Mouse (Mus musculus) hindbrain, embryonic 14.5 days (tissue): Measurements from ENCODE around the gene Hs3st5. TPM values are rescaled to one million over a fixed set of nuclear protein-coding genes. Genes with fewer than 3 reads are reported as not detected.
A peak's percentile ranks its signal among the peaks of the same experiment; 100 is the strongest.

ENCODE experiments used
- ATAC-seq: fragments of 200-750 bp; cut with Nextera tagmentation; 2 replicates; pipeline ENCODE4 v1.8.0; 2017; ENCODE audit warnings: moderate number of reproducible peaks, mild to moderate bottlenecking, moderate TSS enrichment, moderate library complexity; ENCODE audit not compliant: low FRiP score
- DNase-seq: peaks from one replicate; pipeline ENCODE4 v3.0.0-alpha.2; 2015; ENCODE audit warnings: low spot score
- H3K27ac ChIP-seq: fragments of 300-500 bp; sonication (generic); 2 replicates; pipeline ENCODE4 v1.5.1; 2014; ENCODE audit warnings: mild to moderate bottlenecking, moderate library complexity
- H3K27me3 ChIP-seq: fragments of 300-500 bp; sonication (generic); 2 replicates; pipeline ENCODE4 v1.6.1; 2014; ENCODE audit warnings: mild to moderate bottlenecking, low read length, mixed read lengths; ENCODE audit not compliant: control insufficient read depth, insufficient read depth
- H3K36me3 ChIP-seq: fragments of 300-500 bp; sonication (generic); replicated peaks from 2 replicates; pipeline ENCODE4 v1.6.1; 2014; ENCODE audit not compliant: control insufficient read depth, insufficient read depth
- H3K4me1 ChIP-seq: fragments of 300-500 bp; sonication (generic); replicated peaks from 2 replicates; pipeline ENCODE4 v1.6.1; 2014; ENCODE audit warnings: antibody characterized with exemption, low read length, mixed read lengths; ENCODE audit not compliant: control insufficient read depth, insufficient read depth
- H3K4me2 ChIP-seq: fragments of 300-500 bp; sonication (generic); replicated peaks from 2 replicates; pipeline ENCODE4 v1.6.1; 2014; ENCODE audit warnings: mild to moderate bottlenecking, moderate library complexity
- H3K4me3 ChIP-seq: fragments of 300-500 bp; sonication (generic); replicated peaks from 2 replicates; pipeline ENCODE4 v1.5.1; 2014; ENCODE audit warnings: mild to moderate bottlenecking, low read length
- H3K9ac ChIP-seq: fragments of 300-500 bp; sonication (generic); 2 replicates; pipeline ENCODE4 v1.6.1; 2014
- H3K9me3 ChIP-seq: fragments of 300-500 bp; sonication (generic); 2 replicates; pipeline ENCODE4 v1.6.1; 2016; ENCODE audit warnings: low read length; ENCODE audit not compliant: control insufficient read depth
- WGBS: fragments of 180-500 bp; shearing (Covaris S2); extraction: QIAGEN DNeasy Blood & Tissue Kit; methylation state at CpG from one replicate; pipeline ENCODE4 v1.1.7; 2014; 5-methylcytosine and 5-hydroxymethylcytosine counted together
- polyA plus RNA-seq: library from polyadenylated mRNA; unstranded; fragments of >200 nt; fragmentation: Nextera tagmentation; extraction: Ambion mirVana; gene quantifications from 2 replicates; pipeline ENCODE4 v1.2.1, GENCODE M21; 2014

Hs3st5 gene
- polyA plus RNA-seq: 36.0 and 38.3 TPM in 2 replicates

DNA sequence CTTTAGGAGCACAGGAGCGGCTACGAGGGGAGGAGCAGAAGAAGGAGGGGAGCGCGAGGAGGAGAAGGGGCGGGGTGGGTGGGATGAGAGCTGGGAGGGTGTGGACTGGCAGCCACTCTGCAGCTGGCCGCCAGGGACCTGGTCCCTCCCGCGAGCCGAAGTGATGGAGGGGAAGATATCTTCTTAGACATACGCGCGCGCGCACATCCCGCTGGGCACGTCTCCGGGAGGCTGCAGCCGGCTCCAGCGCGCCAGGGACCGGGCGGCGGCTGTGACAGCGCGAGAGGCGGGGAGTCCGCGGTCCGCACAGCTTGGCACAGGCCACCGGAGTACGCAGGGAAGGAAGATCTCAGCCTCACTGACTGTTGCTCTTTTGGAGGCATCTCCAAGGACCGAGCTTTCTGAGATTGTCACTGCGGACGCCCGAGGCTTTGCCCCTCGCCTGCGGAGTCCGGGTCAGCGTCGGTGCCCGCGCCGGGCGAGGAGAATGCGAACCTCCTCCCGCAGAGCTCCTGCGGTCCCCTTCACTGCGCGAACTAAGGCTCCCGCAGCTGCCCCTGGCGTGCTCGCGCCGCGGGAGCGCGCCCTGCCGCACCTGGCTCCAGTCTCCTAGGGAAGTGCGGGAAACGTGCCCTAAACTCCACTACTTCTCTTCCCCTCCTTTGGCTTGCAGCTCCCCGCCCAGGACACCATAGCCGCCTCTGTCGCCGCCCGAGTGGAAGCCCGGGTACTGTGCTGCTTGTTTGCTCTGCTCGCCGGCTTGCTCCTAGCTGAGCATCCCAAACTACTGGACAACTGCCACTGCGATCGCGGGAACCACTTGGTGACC, at the start of gene Hs3st5:
Gene Hs3st5, plus strand, starts transcription at position 88 of the 829 bp plus-strand sequence.
- Histone ChIP-seq H3K4me3 (peak within 1 kb of the TSS; percentile 76), H3K4me2 (peak within 1 kb of the TSS; percentile 63), H3K9me3 (no peaks in the 10 kb centered on the region), H3K36me3 (no peaks in the 10 kb centered on the region), H3K27ac (peak within 1 kb of the TSS; percentile 87), H3K9ac (peak within 1 kb of the TSS; percentile 82), H3K4me1 (peaks cover 6% of the 10 kb centered on the region), H3K27me3 (no peaks in the 10 kb centered on the region)
- peak; percentile 92 for ATAC-seq
- DNase-seq: peak; percentile 74
- WGBS: under 1% methylated on average over 68 of the region's 71 CpGs

DNA sequence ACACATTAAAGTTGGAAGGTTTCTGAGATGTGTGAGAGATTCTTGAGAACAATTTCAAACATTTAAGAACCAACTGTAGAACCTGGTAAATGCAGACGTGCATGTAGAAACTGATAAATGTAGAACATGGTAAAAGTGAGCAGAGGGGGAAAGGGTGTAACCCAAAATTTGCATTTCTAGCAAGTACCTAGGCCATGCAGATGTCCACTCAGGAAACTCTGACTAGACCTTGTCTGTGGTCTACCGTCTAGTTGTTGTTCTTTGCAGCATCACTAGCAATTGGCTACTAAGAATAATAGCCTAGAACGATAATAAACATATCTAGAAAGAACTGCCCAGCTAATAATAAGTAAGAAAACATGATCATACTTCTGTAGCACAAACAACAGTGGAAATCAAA, 38.0 kb upstream of the Hs3st5 start:
- no peaks in the 10 kb centered on the region for H3K9me3 ChIP-seq
- no peak overlapping the region for H3K9ac ChIP-seq
- DNase-seq: no peak
- WGBS: 92% methylated on average over 3 of the region's 3 CpGs
- no peak overlapping the region for H3K4me3 ChIP-seq
- ATAC-seq: no peak
- H3K4me2 ChIP-seq: no peak overlapping the region
- H3K27me3 ChIP-seq: no peaks in the 10 kb centered on the region
- no peak overlapping the region for H3K27ac ChIP-seq
- H3K36me3 ChIP-seq: no peaks in the 10 kb centered on the region
- no peaks in the 10 kb centered on the region for H3K4me1 ChIP-seq

DNA sequence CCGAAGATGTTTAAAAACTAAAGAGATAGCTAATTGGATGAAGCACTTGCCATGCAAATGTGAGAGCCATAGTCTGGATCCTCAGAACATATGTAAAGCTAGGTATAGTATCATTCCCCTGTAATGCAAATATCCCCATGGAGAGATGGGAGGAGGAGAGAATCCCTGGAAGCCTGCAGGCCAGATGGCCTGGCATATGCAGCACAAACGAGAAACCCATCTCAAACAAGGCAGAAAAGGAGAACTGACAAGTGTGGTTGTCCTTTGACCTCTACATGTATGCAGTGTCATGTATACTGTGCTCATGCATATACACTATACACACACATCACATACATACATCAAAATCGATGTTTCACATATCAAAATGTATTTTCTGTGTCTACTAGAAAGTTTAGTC, 35.5 kb upstream of the Hs3st5 start:
- 65% methylated on average over 3 of the region's 3 CpGs for WGBS

DNA sequence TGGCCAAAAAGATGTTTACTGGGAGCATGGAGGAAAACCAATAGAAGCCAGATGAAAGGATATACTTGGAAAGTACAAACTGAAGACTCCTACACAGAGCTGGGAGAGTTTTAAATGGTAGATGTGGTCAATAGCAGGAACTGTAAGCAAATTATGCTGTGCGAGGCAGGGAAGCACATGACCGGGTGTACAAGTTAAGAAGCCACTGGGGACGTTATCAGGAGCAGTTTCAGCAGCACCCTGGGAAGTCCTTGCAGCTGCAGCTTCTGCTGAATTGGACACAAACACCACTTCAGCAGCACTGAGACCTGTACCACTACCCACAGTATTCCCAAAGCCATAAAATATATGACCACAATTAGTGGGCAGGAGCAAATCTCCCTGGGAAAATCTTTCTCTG, 31.8 kb upstream of the Hs3st5 start:
- Histone ChIP-seq H3K36me3 (no peaks in the 10 kb centered on the region), H3K27me3 (no peaks in the 10 kb centered on the region), H3K4me1 (no peaks in the 10 kb centered on the region), H3K4me3 (no peak overlapping the region), H3K27ac (no peak overlapping the region), H3K9me3 (no peaks in the 10 kb centered on the region), H3K9ac (no peak overlapping the region), H3K4me2 (no peak overlapping the region)
- ATAC-seq: no peak
- 61% methylated on average over 3 of the region's 3 CpGs for whole genome bisulfite sequencing
- DNase-seq: no peak

More for the DNA sequence above, 35.5 kb upstream of the Hs3st5 start:
- Histone ChIP-seq H3K9ac (no peak overlapping the region), H3K9me3 (no peaks in the 10 kb centered on the region), H3K36me3 (no peaks in the 10 kb centered on the region), H3K4me2 (no peak overlapping the region), H3K27ac (no peak overlapping the region), H3K4me1 (no peaks in the 10 kb centered on the region), H3K27me3 (no peaks in the 10 kb centered on the region), H3K4me3 (no peak overlapping the region)
- DNase-seq: no peak
- ATAC-seq: no peak

DNA sequence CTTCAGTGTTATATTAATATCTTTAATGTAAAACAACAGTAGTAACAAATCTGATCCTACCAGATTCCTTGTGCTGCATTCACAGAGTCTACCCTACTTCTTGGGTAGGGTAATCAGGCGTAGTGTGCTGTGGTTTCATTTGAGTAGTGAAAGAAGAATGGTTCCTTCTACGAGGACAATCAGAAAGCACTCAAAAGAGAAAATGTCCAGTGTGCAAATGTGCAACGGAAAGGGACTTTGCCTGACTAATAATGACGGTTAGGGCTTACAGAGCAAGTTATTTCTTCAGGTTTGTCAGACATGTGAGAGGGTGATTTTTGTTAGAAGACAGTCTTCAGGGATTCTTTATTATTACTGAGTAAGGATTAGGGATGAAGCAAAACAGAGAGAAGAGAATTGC, 29.1 kb upstream of the Hs3st5 start:
- Histone ChIP-seq H3K4me3 (no peak overlapping the region), H3K36me3 (no peaks in the 10 kb centered on the region), H3K4me1 (no peaks in the 10 kb centered on the region), H3K4me2 (no peak overlapping the region), H3K27ac (no peak overlapping the region), H3K27me3 (no peaks in the 10 kb centered on the region), H3K9ac (no peak overlapping the region), H3K9me3 (no peaks in the 10 kb centered on the region)
- WGBS: 81% methylated on average over 4 of the region's 4 CpGs
- no peak for ATAC-seq
- DNase-seq: no peak

DNA sequence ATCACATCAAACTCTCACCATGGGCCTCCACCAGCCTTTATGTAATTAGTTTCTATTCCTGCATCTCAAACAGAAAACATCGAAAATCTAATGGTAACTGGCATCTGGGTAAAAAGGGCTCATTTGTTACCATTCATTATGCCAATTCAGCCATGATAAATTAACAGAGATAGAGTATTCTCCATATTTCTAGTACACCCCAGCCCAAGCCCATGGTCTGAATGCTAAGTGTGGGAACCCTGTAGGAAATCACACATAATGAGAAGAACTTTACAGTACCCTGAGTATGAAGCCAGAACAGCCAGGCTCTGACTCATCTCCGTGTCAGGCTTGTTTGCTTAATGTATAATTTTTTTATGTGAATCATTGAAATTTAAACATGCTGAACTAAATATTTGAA, 23.3 kb upstream of the Hs3st5 start:
- ATAC-seq (no peak), DNase-seq (no peak)
- H3K4me1 ChIP-seq: no peaks in the 10 kb centered on the region
- no peak overlapping the region for H3K27ac ChIP-seq
- H3K4me2 ChIP-seq: no peak overlapping the region
- H3K4me3 ChIP-seq: no peak overlapping the region
- no peaks in the 10 kb centered on the region for H3K9me3 ChIP-seq
- no peaks in the 10 kb centered on the region for H3K27me3 ChIP-seq
- H3K36me3 ChIP-seq: no peaks in the 10 kb centered on the region
- H3K9ac ChIP-seq: no peak overlapping the region
- 52% methylated on average over 2 of the region's 2 CpGs for WGBS

DNA sequence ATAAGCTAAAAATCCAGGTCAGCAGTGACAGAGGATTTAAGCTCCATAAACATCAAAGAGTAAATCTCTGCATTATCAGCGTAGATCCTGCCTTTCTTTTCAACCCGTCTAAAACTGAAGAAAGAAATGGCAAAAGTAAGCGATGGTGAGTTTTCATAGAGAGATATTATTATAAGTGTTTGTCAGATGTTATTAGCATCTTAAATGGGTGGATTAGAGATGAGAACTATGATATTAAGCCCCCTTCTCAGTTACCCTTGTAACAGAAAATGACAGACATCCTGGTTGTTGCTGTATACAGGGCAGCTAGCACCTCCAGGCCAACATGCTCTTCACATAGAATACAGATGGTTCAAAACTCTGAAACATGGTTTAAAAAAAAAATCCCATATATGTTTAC, 22.6 kb upstream of the Hs3st5 start:
- no peak for ATAC-seq
- Histone ChIP-seq H3K27ac (no peak overlapping the region), H3K4me1 (no peaks in the 10 kb centered on the region), H3K4me2 (no peak overlapping the region), H3K9ac (no peak overlapping the region), H3K4me3 (no peak overlapping the region), H3K27me3 (no peaks in the 10 kb centered on the region), H3K36me3 (no peaks in the 10 kb centered on the region), H3K9me3 (no peaks in the 10 kb centered on the region)
- no peak for DNase-seq
- 85% methylated on average over 3 of the region's 3 CpGs for WGBS

DNA sequence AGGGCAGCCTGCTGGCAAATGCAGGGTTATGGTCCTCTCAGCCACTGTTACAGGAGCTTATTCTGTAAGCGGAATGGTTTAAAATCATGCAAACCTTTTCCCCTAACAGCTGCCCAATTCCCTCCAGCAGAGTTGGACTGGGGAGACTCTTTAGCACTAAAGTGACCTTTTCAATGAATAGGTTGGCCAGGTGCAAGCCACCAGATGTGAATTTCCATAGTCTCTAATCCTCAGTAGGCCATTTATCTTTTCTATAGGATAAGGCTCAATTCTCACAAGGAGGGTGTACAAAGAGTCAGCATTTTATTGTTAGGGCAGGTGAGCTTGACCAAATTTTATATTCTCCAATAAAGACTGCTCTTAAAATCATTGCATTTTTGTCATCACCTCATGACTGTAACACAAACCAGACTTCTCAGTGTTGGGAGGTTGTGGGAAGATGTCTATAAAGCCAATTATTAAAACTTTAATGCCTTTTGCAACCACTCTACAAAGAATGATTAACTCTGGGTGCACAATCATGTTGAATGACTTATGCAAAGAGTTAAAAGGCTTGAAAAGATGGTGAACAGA, 21.8 kb upstream of the Hs3st5 start:
- DNase-seq (no peak), ATAC-seq (no peak)
- Histone ChIP-seq H3K27ac (no peak overlapping the region), H3K9me3 (no peaks in the 10 kb centered on the region), H3K4me2 (no peak overlapping the region), H3K4me3 (no peak overlapping the region), H3K9ac (no peak overlapping the region), H3K27me3 (no peaks in the 10 kb centered on the region), H3K4me1 (no peaks in the 10 kb centered on the region), H3K36me3 (no peaks in the 10 kb centered on the region)
- 72% methylated on average over 1 of the region's 1 CpGs for WGBS

DNA sequence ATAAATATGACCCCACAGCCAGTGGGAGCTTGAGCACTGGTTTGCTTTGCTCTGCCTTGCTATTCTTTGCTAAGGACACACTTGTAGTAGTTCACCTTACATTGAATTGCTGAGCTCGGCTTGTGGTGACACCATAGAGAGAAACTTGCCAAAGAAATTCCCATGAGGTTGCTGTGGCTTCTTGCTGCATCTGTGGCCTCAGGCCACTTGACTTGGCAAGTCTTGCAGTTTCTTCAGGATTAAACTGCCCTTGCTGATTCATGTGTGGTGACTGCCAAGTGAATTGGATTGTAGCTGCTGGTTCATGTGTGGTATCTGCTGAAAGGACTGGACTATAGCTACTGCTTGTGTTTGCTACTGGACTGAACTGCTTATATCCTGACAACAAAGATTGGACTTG, 13.0 kb upstream of the Hs3st5 start:
- Histone ChIP-seq H3K4me3 (no peak overlapping the region), H3K9ac (no peak overlapping the region), H3K27me3 (no peaks in the 10 kb centered on the region), H3K4me1 (no peaks in the 10 kb centered on the region), H3K9me3 (no peaks in the 10 kb centered on the region), H3K4me2 (no peak overlapping the region), H3K36me3 (no peaks in the 10 kb centered on the region), H3K27ac (no peak overlapping the region)
- WGBS: 86% methylated on average over 1 of the region's 1 CpGs
- ATAC-seq (no peak), DNase-seq (no peak)
